Mouse (Mus musculus): ENCODE data around the gene Syt15. TPM values are rescaled to one million over a fixed set of nuclear protein-coding genes. Genes with fewer than 3 reads are reported as not detected.
"Not testable (repeated sequence)": the region's sequence is repeated elsewhere in the genome, so short reads cannot be mapped to it uniquely, and the experiment has no call there.

Syt15 gene
- polyA plus RNA-seq, 1 experiment from 2014 or later, result 0.36 TPM

GRCm38 (mm10) chr14:34232340-34232739 is 12.9 kb downstream of the Syt15 start:
- Histone ChIP-seq H3K27me3 (no peaks in the 10 kb centered on the region), H3K36me3 (no peaks in the 10 kb centered on the region), H3K4me2 (replicated peaks) (no peak overlapping the region), H3K4me1 (peaks cover 5% of the 10 kb centered on the region; the same call in 1 of the 2 replicates), H3K9me3 (replicated peaks) (no peaks in the 10 kb centered on the region), H3K9ac (no peak overlapping the region), H3K27ac (no peak overlapping the region), H3K4me3 (no peak overlapping the region)
- ATAC-seq (ENCODE audit: low FRiP score), result no peak
- WGBS, result 47% methylated on average over 7 of the region's 7 CpGs

- Histone ChIP-seq H3K4me1 (peaks cover 5% of the 10 kb centered on the region; the same call in 1 of the 2 replicates), H3K9ac (no peak overlapping the region), H3K27me3 (no peaks in the 10 kb centered on the region), H3K36me3 (no peaks in the 10 kb centered on the region), H3K4me3 (no peak overlapping the region), H3K4me2 (replicated peaks) (no peak overlapping the region), H3K9me3 (replicated peaks) (no peaks in the 10 kb centered on the region), H3K27ac (no peak overlapping the region)
- no peak for ATAC-seq (ENCODE audit: low FRiP score)
- WGBS, result 87% methylated on average over 9 of the region's 9 CpGs
These were observed 13.7 kb downstream of the Syt15 start for GRCm38 (mm10) chr14:34232866-34233680.

- H3K27me3 ChIP-seq, result no peaks in the 10 kb centered on the region
- no peak overlapping the region for H3K27ac ChIP-seq
- H3K4me2 ChIP-seq (replicated peaks), result no peak overlapping the region
- no peak overlapping the region for H3K9ac ChIP-seq
- WGBS, result 64% methylated on average over 4 of the region's 4 CpGs
- H3K9me3 ChIP-seq (replicated peaks), result no peaks in the 10 kb centered on the region
- no peak overlapping the region for H3K4me3 ChIP-seq
- ATAC-seq (ENCODE audit: low FRiP score), result no peak
- H3K36me3 ChIP-seq, result no peaks in the 10 kb centered on the region
- H3K4me1 ChIP-seq, result peaks cover 5% of the 10 kb centered on the region; the same call in 1 of the 2 replicates
These were observed 14.5 kb downstream of the Syt15 start for GRCm38 (mm10) chr14:34233846-34234245.

DNA sequence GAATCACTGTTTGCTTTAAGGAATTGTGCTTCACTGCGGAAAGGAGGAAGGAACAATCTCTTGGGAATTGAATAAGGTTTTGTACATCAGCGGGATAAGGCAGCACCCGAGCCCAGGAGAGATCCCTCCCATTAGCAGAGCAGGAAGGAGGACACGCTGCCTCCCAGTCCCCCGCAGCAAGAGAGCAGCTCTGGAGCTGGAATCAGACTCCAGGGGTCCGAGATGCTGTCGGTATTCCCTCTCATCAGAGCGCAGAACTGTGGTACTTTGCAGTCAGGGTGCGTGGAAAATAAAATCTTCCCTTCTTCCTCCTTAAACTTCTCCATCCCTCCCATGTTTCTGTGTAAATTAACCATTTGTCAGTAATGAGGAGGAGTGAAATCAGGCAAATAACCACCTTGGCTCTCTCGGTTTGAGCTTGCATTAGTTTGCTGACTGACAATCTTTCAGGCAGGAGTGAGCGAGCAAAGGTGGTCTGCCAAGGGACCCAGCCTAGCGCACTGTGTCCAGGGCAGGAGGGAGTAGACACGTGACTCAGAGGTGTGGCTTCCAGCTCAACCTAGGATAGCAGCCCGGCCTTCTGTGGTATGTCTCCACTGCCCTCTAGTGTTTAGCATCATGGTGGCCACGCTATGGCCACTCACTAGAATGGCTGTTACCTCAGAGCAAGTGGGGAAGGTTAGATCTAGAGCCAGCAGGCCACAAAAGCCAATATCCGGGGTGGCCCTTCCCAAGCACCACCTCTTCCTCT is 15.4 kb downstream of the Syt15 start:
- Histone ChIP-seq H3K9ac (peak overlapping the region; percentile 48), H3K4me2 (replicated peaks) (peak overlapping the region; percentile 64), H3K4me3 (peak overlapping the region; percentile 29), H3K9me3 (replicated peaks) (no peaks in the 10 kb centered on the region), H3K27me3 (no peaks in the 10 kb centered on the region), H3K27ac (no peak overlapping the region), H3K36me3 (no peaks in the 10 kb centered on the region), H3K4me1 (peaks cover 5% of the 10 kb centered on the region; the same call in 1 of the 2 replicates)
- peak; percentile 98 for ATAC-seq (ENCODE audit: low FRiP score)
- WGBS, result 4% methylated on average over 16 of the region's 16 CpGs

GRCm38 (mm10) chr14:34240263-34240662 is 20.9 kb downstream of the Syt15 start:
- Histone ChIP-seq H3K4me1 (no peaks in the 10 kb centered on the region), H3K4me2 (replicated peaks) (no peak overlapping the region), H3K9ac (no peak overlapping the region), H3K4me3 (no peak overlapping the region), H3K27ac (no peak overlapping the region), H3K9me3 (replicated peaks) (no peaks in the 10 kb centered on the region), H3K27me3 (no peaks in the 10 kb centered on the region), H3K36me3 (no peaks in the 10 kb centered on the region; the same call in 1 of the 2 replicates)
- ATAC-seq (ENCODE audit: low FRiP score), result no peak
- WGBS, result 88% methylated on average over 10 of the region's 10 CpGs

DNA sequence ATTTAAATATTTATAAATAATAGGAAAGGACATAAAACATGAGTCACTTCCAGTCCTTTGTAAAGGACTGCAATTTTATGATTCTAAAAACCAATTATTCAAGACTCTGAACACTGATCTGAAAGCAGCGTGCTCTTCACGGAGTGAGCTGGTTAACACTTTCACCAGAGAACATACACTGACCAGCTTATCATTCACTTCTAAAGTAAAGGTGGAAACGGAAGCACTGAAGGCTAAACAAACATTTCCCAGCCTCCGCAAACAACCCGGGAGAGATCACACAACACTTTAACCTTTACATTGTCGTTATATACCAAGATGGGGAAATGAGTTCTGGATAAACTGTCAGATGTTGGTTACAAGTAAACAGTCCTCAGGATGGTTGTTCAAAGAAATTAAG is 21.3 kb downstream of the Syt15 start:
- Histone ChIP-seq H3K4me1 (no peaks in the 10 kb centered on the region), H3K9ac (no peak overlapping the region), H3K36me3 (no peaks in the 10 kb centered on the region; the same call in 1 of the 2 replicates), H3K27me3 (no peaks in the 10 kb centered on the region), H3K9me3 (replicated peaks) (no peaks in the 10 kb centered on the region), H3K27ac (no peak overlapping the region), H3K4me2 (replicated peaks) (no peak overlapping the region), H3K4me3 (no peak overlapping the region)
- no peak for ATAC-seq (ENCODE audit: low FRiP score)
- 89% methylated on average over 6 of the region's 6 CpGs for WGBS

DNA sequence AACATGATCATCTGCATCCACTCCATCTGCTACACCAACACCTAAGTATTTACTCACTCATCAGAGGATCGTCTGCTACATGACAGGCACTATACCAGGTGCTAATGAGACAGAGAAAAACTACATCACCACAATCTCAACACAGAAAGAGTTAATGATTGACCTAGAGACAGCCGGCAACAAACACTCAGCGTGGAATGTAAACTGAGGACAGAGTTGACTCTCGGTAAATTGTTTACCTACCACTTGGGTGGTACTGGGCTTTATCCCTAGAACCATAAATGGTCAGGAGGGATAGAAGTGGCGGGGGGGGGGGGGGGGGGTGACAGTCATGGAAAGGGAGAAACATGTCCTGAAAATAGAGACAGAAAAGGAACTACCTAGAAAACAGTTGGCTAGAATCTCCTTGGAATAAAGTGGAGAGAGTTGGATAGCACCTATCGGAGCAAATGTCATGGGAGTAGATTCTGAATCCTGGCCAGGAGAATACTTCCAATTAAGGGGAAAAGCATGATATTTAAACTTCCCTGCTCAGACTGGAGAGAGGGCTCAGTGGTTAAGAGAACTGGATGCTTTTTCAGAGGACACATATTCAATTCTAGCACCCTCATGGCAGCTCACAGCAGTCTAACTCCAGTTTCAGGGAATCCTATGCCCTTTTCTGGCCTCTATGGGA is 33.2 kb downstream of the Syt15 start:
- 61% methylated on average over 6 of the region's 6 CpGs for WGBS
- H3K4me3 ChIP-seq, result no peak overlapping the region
- no peaks in the 10 kb centered on the region for H3K9me3 ChIP-seq (replicated peaks)
- no peak for ATAC-seq (ENCODE audit: low FRiP score)
- H3K27ac ChIP-seq, result no peak overlapping the region
- no peaks in the 10 kb centered on the region for H3K36me3 ChIP-seq
- H3K4me2 ChIP-seq (replicated peaks), result no peak overlapping the region
- no peak overlapping the region for H3K9ac ChIP-seq
- no peaks in the 10 kb centered on the region for H3K27me3 ChIP-seq
- H3K4me1 ChIP-seq, result no peaks in the 10 kb centered on the region

GRCm38 (mm10) chr14:34253261-34253660 is 33.9 kb downstream of the Syt15 start:
- no peak overlapping the region for H3K27ac ChIP-seq
- H3K4me3 ChIP-seq, result no peak overlapping the region
- H3K36me3 ChIP-seq, result no peaks in the 10 kb centered on the region
- no peaks in the 10 kb centered on the region for H3K9me3 ChIP-seq (replicated peaks)
- H3K4me2 ChIP-seq (replicated peaks), result no peak overlapping the region
- 92% methylated on average over 4 of the region's 4 CpGs for WGBS
- H3K4me1 ChIP-seq, result no peaks in the 10 kb centered on the region
- no peaks in the 10 kb centered on the region for H3K27me3 ChIP-seq
- H3K9ac ChIP-seq, result no peak overlapping the region
- no peak for ATAC-seq (ENCODE audit: low FRiP score)

DNA sequence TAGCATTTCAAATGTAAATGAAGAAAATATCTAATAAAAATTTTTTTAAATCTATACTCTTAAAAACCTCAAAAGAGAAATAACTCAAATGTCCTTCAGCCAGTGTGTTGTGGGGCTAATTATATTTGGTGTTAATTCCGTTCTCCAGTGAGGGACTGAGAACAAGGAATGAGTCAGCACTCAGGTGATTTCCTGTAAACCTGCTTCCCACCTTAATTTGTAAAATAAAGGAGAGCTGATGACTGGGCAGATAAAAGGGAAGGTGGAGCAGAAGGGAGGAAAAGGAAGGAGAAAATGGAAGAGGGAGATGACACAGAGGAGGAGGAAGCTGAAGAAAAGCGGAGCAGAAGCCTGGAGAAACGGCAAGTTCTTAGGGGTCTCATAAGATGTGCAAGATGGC is 39.1 kb downstream of the Syt15 start:
- not testable (repeated sequence) for H3K9me3 ChIP-seq (replicated peaks); H3K9ac ChIP-seq; H3K27ac ChIP-seq; H3K27me3 ChIP-seq; H3K36me3 ChIP-seq; ATAC-seq (ENCODE audit: low FRiP score); H3K4me2 ChIP-seq (replicated peaks); H3K4me1 ChIP-seq; H3K4me3 ChIP-seq
- WGBS, result 68% methylated on average over 3 of the region's 3 CpGs

GRCm38 (mm10) chr14:34268046-34268445 is 48.7 kb downstream of the Syt15 start:
- no peaks in the 10 kb centered on the region for H3K36me3 ChIP-seq
- no peak overlapping the region for H3K4me2 ChIP-seq (replicated peaks)
- no peak overlapping the region for H3K4me3 ChIP-seq
- ATAC-seq (ENCODE audit: low FRiP score), result no peak
- no peaks in the 10 kb centered on the region for H3K9me3 ChIP-seq (replicated peaks)
- no peak overlapping the region for H3K27ac ChIP-seq
- H3K4me1 ChIP-seq, result no peaks in the 10 kb centered on the region
- no peak overlapping the region for H3K9ac ChIP-seq
- H3K27me3 ChIP-seq, result no peaks in the 10 kb centered on the region
- 82% methylated on average over 9 of the region's 9 CpGs for WGBS

GRCm38 (mm10) chr14:34273280-34273679 is 53.9 kb downstream of the Syt15 start:
- Histone ChIP-seq H3K4me3 (no peak overlapping the region), H3K27me3 (no peaks in the 10 kb centered on the region), H3K4me2 (replicated peaks) (no peak overlapping the region), H3K36me3 (no peaks in the 10 kb centered on the region), H3K9ac (no peak overlapping the region), H3K27ac (no peak overlapping the region), H3K9me3 (replicated peaks) (no peaks in the 10 kb centered on the region), H3K4me1 (no peaks in the 10 kb centered on the region)
- 58% methylated on average over 2 of the region's 2 CpGs for WGBS
- no peak for ATAC-seq (ENCODE audit: low FRiP score)

DNA sequence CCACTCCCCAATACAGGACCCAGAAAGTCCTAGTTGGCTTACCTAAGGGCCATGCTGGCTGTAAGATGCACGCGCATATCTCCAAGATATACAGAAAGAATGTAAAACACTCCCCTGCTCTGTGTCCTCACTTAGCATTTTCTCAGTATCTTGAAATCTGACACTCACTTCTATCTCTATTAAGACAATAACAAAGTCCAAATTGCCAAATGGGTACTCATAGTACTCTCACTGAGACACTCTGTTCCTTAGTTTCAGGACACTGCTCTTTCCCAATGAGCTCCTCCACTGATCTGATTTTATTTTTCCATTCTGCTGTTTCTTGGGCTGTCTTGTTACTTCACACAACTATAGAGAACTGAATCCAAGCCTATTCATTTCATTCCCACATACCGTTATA is 54.7 kb downstream of the Syt15 start:
- Histone ChIP-seq H3K4me2 (replicated peaks) (no peak overlapping the region), H3K4me1 (no peaks in the 10 kb centered on the region), H3K9ac (no peak overlapping the region), H3K27me3 (no peaks in the 10 kb centered on the region), H3K27ac (no peak overlapping the region), H3K4me3 (no peak overlapping the region), H3K36me3 (no peaks in the 10 kb centered on the region), H3K9me3 (replicated peaks) (no peaks in the 10 kb centered on the region)
- no peak for ATAC-seq (ENCODE audit: low FRiP score)
- WGBS, result 96% methylated on average over 3 of the region's 3 CpGs

All from hindbrain, embryonic 12.5 days (tissue).